Mouse (Mus musculus): ENCODE results near the gene Crhr2.

DNA sequence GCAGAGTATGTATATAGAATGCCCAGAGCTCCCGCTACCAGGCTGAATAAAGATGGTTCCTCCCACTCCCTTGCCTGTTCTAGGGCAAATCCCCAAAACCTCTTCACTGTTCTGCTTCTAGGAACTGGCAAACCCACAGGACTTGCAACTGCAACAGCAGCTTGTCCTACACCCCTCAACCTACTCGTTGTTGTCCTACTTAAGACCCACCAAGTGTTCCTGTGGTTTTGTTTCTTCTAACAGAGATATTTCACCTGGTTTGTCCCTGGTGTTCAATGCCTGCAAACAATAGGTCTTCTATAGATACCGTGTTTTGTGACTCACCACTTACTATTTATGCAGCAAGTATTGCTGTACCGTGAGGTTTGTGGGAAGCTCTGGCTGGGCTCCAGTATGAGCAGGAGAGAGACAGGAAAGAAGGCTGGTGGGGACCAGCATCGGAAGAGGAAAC, 28.5 kb upstream of the Crhr2 start:
- no peak for TF ChIP-seq POLR2A (IDR thresholded peaks at IDR 0.05; ENCODE audit: low read depth, low read length)
- no peak for TF ChIP-seq CHD1 (IDR thresholded peaks at IDR 0.05; ENCODE audit: low read depth, low read length)
- TF ChIP-seq IRF4 (IDR thresholded peaks at IDR 0.05; ENCODE audit: low read depth, low read length) = no peak

All from CH12.LX (cell line).